Mouse (Mus musculus): ENCODE data around the gene Nxn. TPM values are rescaled to one million over a fixed set of nuclear protein-coding genes. Genes with fewer than 3 reads are reported as not detected.

The Nxn gene
- 32.2 and 33.8 TPM in 2 replicates for polyA plus RNA-seq (2015; fragmentation: Nextera tagmentation; extraction: Ambion mirVana)

DNA sequence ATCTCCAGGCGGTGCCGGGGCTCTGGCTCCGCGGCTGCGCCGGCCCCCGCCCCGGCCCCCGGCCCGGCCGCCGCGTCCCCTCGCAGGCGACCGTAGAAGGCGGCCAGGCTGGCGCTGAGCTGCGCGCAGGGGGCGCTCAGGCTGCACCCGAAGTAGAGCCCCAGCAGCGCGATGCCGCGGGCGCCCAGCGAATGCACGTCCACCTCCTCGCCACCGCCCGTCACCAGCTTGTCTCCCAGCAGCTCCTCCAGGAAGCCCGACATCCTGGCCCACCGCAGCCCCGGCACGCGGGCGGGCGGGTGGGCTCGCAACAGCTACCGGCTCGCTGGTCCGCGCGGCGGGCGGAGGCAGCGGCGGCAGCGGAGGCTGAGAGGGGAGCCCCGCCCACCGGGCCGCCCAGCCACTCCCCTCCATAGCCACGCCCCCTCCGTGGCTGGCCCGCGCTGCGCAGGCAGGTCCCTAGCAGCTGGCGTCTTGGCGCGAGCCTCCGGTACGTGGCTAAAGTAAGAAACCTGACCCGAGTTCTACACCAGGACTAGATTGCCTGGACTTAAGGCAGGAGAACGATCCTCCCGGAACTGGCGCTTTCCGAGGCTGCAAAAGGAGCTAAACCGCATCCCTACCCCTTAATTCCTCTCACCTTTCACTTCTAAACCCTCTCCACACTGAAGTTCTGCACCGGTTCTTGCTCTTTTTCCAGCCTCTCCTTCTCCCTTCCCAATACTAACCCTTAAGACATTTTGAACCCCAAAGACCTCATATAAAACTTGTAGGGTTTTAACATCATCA, at the start of gene Nxn:
Gene Nxn, minus strand, starts transcription at position 343 of the 789 bp plus-strand sequence.
- peak; percentile 89 for DNase-seq (ENCODE audit: low spot score)

DNA sequence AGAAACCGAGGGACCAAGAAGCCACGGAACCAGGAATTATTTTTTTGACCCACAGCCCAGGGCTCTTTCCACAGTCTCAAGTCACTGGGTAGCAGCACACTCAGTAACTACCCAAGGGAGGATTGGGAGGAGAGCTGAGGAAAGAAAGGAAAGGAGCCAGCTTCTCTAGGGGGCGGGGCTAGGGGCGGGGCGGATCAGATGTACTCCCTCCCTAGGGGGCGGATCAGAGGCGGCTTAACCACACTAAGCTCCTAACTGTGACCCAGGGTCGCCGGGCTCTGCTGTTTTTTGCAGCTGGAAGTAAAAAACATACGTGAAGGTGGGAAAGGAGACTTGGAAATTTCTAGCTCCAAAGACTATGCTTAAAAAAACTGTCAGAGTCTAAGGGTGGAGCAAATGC, 47.3 kb upstream of the Nxn start:
- DNase-seq (ENCODE audit: low spot score) = peak; percentile 42

DNA sequence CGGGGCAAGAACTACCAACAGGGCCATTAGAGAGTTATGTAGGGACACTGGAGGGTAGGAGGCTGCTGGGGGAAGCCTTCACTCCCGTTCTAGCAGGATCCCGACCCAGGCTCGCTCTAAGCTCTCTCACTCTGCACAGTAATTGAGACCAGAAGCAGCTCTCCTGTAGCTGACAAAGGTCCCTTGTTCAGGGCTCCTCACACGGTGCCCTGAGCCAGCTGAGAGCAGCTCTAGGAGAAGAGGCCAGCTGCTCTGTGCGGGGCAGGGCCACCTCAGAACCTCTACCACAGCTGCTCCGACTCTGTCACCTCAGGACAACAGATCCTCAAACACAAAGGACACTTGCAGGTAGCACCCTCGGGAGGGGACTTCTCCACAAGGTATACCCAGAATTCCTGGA, 46.5 kb upstream of the Nxn start:
- no peak for DNase-seq (ENCODE audit: low spot score)

DNA sequence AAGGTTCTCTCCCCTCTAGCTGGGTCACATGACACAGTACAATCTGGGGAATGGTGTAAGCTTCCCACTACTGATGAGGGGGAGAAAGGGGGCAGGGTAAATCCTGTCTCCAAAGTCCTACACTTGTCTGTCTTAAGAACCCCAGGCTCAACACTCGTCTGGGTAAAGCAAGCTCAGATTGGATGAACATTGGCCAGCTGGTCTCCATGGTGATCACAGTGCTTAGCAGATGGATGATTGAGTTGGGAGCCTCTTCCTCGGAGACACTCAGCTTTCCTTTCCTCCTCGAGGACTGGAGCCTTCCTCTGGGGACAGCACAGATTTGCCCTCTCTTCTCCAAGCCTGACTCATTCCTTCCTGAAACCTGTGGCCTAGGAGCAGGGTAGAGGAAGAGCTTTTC, 40.7 kb upstream of the Nxn start:
- no peak for DNase-seq (ENCODE audit: low spot score)

DNA sequence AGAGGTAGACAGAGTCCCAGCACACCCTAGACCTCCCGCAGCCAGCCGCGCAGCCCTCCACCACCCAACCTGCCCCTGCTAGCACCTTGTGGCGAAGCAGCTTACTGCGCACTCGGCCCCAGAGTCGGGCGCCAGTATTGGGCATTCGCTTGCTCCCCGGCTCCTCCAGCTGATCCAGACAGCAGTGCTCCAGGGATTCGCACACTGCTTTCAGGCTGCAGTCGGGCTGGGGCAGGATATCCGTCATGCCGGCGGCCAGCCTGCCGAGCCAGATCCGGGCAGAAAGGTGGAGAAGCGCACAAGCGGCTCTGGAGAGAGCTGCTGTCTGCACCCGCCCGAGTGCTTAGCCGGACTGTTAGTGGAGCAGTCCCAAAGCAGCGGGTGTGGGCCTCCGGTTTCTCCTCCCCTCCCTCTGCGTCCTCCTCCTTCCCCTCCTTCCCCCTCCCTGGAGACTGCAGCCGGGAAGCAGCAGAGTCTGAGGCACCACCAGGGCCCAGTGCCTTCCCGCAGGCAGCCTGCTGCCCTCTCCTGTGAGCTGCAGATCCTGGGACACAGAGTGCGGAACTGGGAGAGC, 38.0 kb upstream of the Nxn start:
- no peak for DNase-seq (ENCODE audit: low spot score)

DNA sequence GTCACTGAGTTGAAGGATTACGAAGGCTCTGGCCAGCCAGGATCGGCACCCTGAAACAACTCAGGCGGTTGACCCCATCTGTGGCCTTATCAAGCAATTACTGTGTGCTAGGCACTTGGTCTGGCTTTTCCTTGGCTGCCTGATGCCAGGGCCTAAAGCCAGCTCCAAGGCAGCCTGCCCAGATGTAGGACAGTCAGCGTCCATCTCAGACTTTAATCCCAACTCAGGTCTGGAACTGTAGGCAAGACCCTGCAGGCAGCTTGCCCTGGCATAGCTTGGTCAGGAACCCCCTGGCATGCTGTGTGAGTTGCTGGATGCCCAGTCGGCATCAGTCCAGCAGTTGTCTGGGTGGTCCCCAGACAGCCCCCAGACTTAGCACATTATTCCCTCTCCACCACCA, 37.1 kb upstream of the Nxn start:
- DNase-seq (ENCODE audit: low spot score) = no peak

DNA sequence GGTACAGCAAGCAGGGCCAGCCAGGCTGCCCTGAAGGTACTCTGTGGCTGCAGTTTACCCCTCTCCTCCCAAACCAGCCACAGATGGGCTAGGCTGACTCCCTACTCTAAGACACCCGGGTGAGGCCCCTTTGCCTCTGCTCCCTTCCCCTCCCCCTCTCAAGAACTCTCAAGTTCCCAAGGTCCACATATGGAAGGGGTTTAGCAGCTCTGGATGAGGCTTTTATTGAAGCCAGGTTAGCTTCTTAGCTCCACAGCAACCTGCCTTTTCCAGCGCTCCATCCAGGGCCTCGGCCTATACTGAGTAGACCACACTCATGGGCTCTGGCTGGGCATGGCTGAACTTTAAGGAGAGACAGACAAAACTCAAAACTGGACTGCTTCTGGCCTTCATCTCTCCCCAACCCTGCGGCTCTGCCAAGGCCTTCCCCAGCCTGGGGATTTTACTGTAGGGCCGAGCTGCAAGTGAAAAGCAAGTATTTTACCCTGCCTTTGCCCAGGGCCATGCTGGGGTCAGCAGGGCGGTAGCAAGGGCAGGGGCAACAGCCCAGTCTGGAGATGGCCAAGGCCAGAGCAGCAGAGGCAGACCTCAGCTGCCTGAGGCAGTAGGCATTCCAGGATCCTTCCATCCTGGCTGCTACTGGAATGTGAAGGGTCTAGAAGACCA, 31.2 kb upstream of the Nxn start:
- DNase-seq (ENCODE audit: low spot score) = no peak

DNA sequence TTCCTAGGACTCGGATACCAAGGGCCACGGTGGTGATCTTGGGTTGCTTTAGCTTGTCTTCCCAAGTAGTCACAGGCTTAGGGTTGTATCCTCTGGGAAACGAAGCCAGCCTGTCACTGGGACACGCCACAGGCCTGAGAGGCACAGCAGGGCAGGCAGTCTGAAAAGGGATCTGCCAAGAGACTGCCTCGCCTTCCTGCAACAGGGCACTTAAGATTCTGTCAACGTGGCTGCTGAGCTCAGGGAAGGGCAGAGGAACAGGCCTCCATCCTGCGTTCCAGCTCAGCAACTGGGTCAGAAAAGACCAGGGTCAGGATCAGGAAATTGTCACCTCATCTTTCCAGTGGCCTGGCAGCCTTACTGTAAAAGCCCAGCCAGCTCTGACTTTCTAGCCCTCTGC, 30.6 kb upstream of the Nxn start:
- DNase-seq (ENCODE audit: low spot score) = no peak

DNA sequence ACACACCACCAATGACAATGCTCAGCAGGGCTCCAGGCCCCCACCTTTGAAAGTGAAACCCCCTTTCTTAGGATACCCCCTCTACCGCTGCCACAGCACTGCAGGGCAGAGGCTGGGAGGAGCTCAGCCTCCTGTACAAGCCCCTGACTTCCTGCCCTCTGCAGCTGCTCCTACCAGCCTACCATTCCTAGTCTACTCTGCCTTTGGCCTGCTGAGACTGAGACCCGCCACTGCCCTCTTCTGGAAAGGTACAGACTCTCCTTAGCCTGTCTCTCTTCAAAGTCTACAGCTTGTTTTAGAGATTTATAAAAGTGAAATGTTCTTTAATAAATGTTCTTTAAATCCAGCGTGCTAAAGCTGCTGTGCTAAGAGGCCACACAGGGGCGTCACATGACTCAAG, 30.1 kb upstream of the Nxn start:
- peak; percentile 87 for DNase-seq (ENCODE audit: low spot score)

DNA sequence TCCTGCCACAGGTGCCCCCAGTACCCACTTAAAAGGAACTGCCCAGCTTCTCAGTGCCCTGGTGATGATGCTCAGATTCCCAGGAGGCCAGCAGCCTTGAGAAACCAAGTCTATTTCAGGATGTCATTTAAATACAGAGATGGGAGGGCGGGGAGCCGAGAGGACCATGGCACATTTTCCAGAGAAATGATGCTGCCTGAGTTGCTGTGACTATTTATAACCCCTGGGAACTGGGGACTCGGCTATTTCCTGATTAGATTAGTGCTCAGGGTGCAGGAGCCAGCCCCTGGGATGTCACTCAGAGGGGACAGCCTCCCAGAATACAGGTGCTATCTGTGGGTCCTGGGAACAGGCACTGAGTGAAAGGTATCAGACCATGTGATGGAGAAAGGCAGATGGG, 28.8 kb upstream of the Nxn start:
- no peak for DNase-seq (ENCODE audit: low spot score)

DNA sequence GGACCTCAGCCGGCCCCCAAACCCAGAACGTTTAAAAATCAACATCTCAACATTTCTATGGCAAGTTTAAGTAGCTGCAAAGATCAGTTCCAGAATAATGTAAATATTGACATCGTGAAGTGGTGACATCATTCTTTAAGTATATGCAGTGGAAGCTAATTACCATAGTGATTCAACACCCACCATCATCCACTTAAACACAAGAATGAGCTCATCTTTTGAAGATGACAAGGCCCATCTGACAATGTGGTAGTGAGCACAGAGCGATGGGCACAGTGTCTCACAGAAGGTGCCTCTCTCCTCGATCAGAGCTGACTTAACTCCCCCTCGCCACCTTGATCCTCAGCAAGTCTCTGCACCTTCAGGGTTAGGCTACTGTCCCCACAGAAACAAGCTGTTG, 26.8 kb upstream of the Nxn start:
- DNase-seq (ENCODE audit: low spot score) = no peak

DNA sequence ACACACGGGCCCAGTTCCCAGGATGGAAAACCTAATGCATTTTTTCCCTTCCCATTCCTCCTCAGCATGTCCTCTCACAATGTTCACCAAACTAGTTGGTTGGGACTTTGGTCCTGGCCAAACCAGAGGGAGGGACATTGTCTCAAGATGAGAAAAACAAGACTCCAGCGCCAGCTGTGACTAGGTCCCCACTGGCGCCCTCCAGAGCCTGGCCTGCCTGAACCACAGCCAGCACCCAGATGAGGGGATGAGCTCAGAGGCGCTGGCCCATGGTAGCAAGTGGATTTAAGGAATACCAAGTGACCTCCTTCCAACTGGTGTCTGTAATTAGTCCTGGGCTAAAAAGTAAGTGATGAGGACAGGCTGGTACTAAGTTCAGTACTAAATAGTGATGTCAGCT, 22.0 kb upstream of the Nxn start:
- no peak for DNase-seq (ENCODE audit: low spot score)

DNA sequence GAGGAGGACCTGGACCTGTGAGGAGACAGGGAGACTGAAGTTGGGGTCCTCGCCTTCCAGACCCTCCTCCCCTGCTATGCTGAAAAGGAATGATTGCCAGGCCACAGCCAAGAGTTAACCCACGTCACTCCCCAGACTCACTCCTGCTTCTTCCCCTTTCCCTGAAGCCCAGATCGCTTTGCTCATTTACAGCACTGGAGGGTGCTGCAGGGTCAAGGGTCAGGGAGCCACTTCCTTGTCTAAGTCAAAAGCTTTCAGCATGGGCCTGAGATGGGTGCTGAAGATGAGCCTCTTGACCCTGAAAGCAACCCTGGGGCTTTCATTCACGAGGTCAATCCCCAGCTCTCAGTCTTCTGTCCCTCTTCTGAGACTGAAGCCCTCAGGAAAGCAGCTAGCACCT, 20.2 kb upstream of the Nxn start:
- no peak for DNase-seq (ENCODE audit: low spot score)

DNA sequence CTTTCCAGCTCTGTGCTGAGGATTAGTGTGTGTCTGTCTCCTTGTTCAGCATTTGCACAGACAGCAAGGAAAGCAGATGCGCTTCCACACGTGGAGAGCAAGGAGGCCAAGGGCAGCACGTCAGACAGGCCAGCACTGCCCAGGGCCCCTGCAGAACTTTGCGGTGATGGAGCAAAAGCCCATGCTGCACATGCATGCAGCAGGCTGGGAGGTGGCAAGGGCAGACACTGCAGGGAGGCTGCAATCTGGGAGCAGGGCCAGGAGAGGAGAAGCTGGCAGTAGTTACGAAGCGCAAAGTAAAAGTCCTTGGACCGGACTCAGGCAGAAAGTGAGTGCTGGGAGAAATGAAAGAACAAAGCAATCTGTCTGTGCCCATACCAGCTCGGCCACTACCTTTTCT, 19.5 kb upstream of the Nxn start:
- DNase-seq (ENCODE audit: low spot score) = no peak

DNA sequence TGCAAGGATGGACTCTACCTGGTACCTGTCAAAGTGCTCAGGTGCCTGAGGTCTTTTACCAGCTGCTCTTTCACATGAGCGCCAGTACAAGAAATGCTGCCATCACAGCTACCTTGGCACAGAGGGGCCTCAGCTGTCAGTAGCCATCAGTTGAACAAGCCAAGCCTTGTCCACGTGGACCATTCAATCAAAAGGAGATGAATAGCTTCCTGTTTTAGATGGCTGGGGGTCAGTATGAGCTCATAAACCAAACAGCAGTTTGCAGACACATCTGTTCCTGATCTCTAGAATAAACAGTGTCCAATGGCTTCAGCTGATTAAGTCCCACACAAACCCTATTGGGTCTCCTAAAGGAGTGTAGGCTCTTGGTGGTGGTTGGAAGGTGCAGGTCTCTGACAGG, 17.0 kb upstream of the Nxn start:
- DNase-seq (ENCODE audit: low spot score) = no peak

DNA sequence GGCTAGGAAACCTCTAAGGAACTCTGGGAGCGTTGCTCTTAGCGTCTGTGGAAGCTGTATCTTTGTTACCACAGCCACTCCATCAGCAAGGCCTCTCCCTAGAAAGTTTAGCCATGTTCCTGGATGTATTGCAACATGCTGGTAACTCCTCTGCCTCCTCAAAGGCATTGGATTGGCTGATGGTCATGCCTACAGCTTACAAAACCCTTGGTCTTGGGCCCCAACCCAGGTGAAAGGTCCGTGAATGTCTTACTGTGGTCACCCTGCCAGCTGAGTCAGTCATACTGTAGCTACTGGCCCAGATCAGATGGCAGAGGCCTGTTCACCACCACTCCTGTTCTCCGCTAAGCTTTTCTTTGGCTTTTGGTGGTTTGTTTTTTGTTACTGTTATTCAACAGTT, 16.1 kb upstream of the Nxn start:
- DNase-seq (ENCODE audit: low spot score) = no peak

DNA sequence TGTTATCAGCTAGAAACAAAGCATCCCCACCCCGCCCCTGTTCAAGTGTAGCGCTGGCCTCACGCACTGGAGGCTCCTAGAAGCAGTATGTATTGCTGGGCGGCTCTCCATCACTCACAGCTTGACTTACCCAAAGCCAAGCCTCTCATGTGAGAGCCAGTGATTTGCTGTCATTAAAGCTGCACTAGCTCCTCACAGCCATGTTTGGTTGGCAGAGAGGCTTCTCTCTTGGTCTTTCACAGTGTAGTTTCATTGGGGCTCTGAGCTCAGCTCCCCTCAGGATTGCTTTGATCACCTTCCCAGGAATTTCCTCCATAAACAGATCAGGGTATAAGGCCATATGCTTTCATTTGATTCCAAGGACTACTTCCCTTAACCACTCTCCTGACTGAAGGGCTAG, 14.3 kb upstream of the Nxn start:
- DNase-seq (ENCODE audit: low spot score) = no peak

DNA sequence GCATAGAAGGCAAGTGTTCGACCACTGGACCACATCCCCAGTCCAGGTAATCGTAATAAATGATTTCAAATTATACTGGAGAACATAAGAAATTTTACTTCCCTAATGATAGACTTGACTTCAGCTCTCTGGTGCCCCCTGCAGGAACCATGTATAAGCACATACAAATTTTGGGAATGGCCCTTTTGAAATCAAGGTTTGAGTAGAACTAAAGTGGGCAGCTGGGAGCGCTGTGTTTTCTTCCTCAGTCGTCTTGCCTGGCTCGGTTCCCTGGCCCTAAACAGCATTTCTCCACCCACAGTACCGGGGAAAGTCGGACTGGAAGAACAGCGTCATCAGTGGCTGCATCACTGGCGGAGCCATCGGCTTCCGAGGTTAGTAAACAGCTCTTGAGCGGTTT, 11.9 kb upstream of the Nxn start:
- DNase-seq (ENCODE audit: low spot score) = peak; percentile 65

DNA sequence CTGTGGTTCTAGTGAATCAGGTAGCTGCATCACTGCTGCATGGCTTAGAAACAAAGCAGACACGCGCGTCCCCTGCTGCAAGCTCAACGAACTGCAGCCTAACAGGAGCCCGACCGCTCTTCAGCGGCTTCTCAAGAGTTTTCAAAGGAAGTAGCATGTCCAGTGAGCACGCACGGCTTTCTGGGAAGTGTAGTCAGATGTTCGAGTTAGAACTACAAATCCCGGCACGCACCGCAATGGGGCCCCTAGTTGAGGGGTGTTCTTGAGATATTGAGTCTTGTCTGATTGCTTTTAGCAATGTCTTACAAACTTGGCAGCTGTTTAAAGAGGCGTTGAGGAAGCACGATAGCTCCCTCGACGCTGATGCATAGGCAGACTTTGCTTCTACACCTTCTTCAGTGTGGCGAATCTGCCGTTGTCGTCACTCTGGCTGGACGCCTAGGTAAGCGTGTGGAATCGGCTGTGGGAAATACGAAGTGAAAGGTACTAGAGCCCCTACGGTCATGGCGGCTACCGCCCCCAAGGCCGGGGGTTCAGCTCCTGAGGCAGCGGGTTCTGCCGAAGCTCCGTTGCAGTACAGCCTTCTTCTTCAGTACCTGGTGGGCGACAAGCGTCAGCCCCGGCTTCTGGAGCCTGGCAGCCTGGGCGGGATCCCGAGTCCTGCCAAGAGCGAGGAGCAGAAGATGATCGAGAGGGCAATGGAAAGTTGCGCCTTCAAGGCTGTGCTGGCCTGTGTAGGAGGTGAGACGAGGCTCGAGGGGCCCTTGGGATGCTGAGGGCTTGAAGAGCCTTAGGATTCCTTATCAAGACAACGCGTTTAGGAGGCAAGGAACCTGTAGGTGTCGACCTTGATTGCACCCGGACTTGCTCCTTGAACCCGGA, 8.0 kb upstream of the Nxn start, which contains the start of gene Timm22:
Gene Timm22, plus strand, starts transcription at position 251 of the 882 bp plus-strand sequence.
- peak; percentile 98 for DNase-seq (ENCODE audit: low spot score)

DNA sequence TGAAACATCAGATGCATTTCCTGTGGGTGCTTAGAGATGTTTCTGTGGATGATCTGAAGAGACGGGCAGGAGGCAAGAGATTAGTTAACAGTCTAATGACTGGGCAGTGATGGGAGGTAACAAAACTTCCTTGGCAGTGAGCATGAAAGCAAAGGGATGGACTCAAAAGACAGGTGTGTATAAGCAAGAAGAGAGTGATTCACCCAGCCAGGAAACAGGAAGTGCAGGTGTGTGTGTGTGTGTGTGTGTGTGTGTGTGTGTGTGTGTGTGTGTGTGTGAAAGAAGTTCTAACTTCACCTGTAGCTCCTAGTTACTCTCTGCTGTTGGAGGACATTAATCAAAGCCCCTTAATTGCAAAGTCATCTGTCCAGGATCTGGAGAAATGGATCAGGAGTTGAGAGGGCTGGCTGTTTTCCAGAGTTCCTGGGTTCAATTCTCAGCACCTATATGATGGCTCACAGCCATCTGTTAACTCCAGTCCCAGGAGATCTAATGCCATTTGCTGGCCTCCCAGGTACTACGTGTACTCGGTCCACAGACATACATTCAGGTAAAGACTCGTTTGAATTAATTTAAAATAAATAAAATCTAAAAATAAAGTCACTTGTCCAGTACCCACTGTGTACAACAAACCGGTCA, 6.8 kb upstream of the Nxn start:
- peak; percentile 29 for DNase-seq (ENCODE audit: low spot score)

DNA sequence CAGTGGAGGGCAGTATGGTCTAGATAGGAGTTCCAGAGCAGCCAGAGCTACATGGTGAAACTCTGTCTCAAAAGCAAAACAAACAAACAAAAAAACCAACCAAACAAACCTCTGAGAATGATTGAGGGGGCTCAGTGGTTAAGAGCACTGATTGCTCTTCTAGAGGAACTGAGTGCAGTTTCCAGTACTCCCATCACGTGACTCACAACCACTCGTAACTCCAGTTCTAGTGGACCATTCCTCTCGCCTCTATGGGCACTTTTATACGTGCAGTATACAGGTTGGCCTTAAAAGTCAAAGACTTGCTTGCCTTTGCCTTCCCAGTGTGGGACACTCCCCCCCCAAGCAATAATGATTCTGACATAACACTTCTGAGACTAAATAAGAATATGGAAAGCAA, 6.2 kb upstream of the Nxn start:
- DNase-seq (ENCODE audit: low spot score) = no peak
